Mouse (Mus musculus) heart, postnatal 0 days (tissue): Measurements from ENCODE around the gene B4galt1. TPM values are rescaled to one million over a fixed set of nuclear protein-coding genes. Genes with fewer than 3 reads are reported as not detected.

Source experiments
- ATAC-seq: fragments of 200-750 bp; cut with Nextera tagmentation; 2 replicates; pipeline ENCODE4 v1.8.0; 2017; ENCODE audit warnings: low read depth, moderate number of reproducible peaks, moderate library complexity; ENCODE audit not compliant: insufficient read depth
- DNase-seq: peaks from one replicate; pipeline ENCODE4 v3.0.0-alpha.2; 2016; ENCODE audit warnings: low spot score
- H3K27ac ChIP-seq: fragments of 300-500 bp; sonication (generic); 2 replicates; pipeline ENCODE4 v1.5.1; 2014; ENCODE audit warnings: low read depth, mild to moderate bottlenecking
- H3K27me3 ChIP-seq: fragments of 300-500 bp; sonication (generic); 2 replicates; pipeline ENCODE4 v1.6.1; 2014; ENCODE audit warnings: low read length, mixed read lengths; ENCODE audit not compliant: control insufficient read depth, insufficient read depth
- H3K36me3 ChIP-seq: fragments of 300-500 bp; sonication (generic); replicated peaks from 2 replicates; pipeline ENCODE4 v1.6.1; 2014; ENCODE audit warnings: low read length, mixed read lengths; ENCODE audit not compliant: control insufficient read depth, insufficient read depth
- H3K4me1 ChIP-seq: fragments of 300-500 bp; sonication (generic); 2 replicates; pipeline ENCODE4 v1.6.1; 2014; ENCODE audit warnings: antibody characterized with exemption; ENCODE audit not compliant: control insufficient read depth, insufficient read depth
- H3K4me2 ChIP-seq: fragments of 300-500 bp; sonication (generic); 2 replicates; pipeline ENCODE4 v1.6.1; 2014; ENCODE audit warnings: low read depth, mild to moderate bottlenecking, low read length, moderate library complexity
- H3K4me3 ChIP-seq: fragments of 300-500 bp; sonication (generic); 2 replicates; pipeline ENCODE4 v1.5.1; 2014; ENCODE audit warnings: low read depth, low read length
- H3K9ac ChIP-seq: fragments of 300-500 bp; sonication (generic); replicated peaks from 2 replicates; pipeline ENCODE4 v1.6.1; 2014; ENCODE audit warnings: low read depth, low read length, mixed read lengths
- H3K9me3 ChIP-seq: fragments of 300-500 bp; sonication (generic); replicated peaks from 2 replicates; pipeline ENCODE4 v1.6.1; 2016; ENCODE audit warnings: low read length; ENCODE audit not compliant: control insufficient read depth
- CTCF ChIP-seq: IDR thresholded peaks from 2 replicates; pipeline ENCODE4 v1.5.1; 2016; ENCODE audit warnings: antibody characterized with exemption, control low read depth, low read depth
- EP300 ChIP-seq: IDR thresholded peaks from 2 replicates; pipeline ENCODE4 v1.6.1; 2016; ENCODE audit warnings: antibody characterized with exemption, low read depth
- WGBS: fragments of 180-500 bp; shearing (Covaris S2); extraction: QIAGEN DNeasy Blood & Tissue Kit; methylation state at CpG from one replicate; pipeline ENCODE4 v1.1.7; 2014; 5-methylcytosine and 5-hydroxymethylcytosine counted together
- polyA plus RNA-seq: library from polyadenylated mRNA; unstranded; fragments of >200 nt; fragmentation: Nextera tagmentation; extraction: Ambion mirVana; gene quantifications from 2 replicates; pipeline ENCODE4 v1.2.1, GENCODE M21; 2015
- total RNA-seq: library from RNA; depleted of rRNA; stranded (reverse); fragments of >200 nt; gene quantifications from 2 replicates; pipeline ENCODE4 v1.2.3, GENCODE M21; 2014; ENCODE audit warnings: low replicate concordance

B4galt1 gene
- total and polyA plus RNA-seq, 2 experiments from 2014 or later, result 49.6 to 125 TPM

GRCm38 (mm10) chr4:40885883-40886282, 32.1 kb upstream of the B4galt1 start:
- H3K36me3 ChIP-seq, result no peaks in the 10 kb centered on the region
- DNase-seq (no peak), ATAC-seq (no peak)
- no peak for TF ChIP-seq CTCF
- TF ChIP-seq EP300, result no peak
- H3K4me2 ChIP-seq, result no peak overlapping the region
- no peaks in the 10 kb centered on the region for H3K27me3 ChIP-seq
- 0 out of 2 replicates have a peak overlapping the region, but pooled peaks have one; percentile 20 for H3K9ac ChIP-seq
- no peaks in the 10 kb centered on the region for H3K4me1 ChIP-seq
- WGBS, result 30% methylated on average over 4 of the region's 4 CpGs
- H3K9me3 ChIP-seq, result no peaks in the 10 kb centered on the region
- no peak overlapping the region for H3K27ac ChIP-seq
- H3K4me3 ChIP-seq, result no peak overlapping the region

- no peak for TF ChIP-seq EP300
- no peak for TF ChIP-seq CTCF
- no peaks in the 10 kb centered on the region for H3K9me3 ChIP-seq
- DNase-seq (no peak), ATAC-seq (no peak)
- H3K4me2 ChIP-seq, result no peak overlapping the region
- H3K9ac ChIP-seq, result no peak overlapping the region
- H3K27me3 ChIP-seq, result no peaks in the 10 kb centered on the region
- H3K27ac ChIP-seq, result no peak overlapping the region
- H3K4me3 ChIP-seq, result no peak overlapping the region
- WGBS, result 83% methylated on average over 2 of the region's 2 CpGs
- no peaks in the 10 kb centered on the region for H3K36me3 ChIP-seq
- H3K4me1 ChIP-seq, result no peaks in the 10 kb centered on the region
Observed at GRCm38 (mm10) chr4:40885166-40885525, 31.3 kb upstream of the B4galt1 start.

GRCm38 (mm10) chr4:40884282-40885165, 30.7 kb upstream of the B4galt1 start:
- ATAC-seq, result no peak
- H3K27me3 ChIP-seq, result no peaks in the 10 kb centered on the region
- no peak for TF ChIP-seq CTCF
- H3K36me3 ChIP-seq, result no peaks in the 10 kb centered on the region
- WGBS, result 83% methylated on average over 12 of the region's 12 CpGs
- no peak overlapping the region for H3K9ac ChIP-seq
- H3K4me3 ChIP-seq, result no peak overlapping the region
- no peaks in the 10 kb centered on the region for H3K9me3 ChIP-seq
- H3K4me2 ChIP-seq, result no peak overlapping the region
- no peak for DNase-seq
- no peak overlapping the region for H3K27ac ChIP-seq
- H3K4me1 ChIP-seq, result no peaks in the 10 kb centered on the region

GRCm38 (mm10) chr4:40883200-40883599, 29.4 kb upstream of the B4galt1 start:
- Histone ChIP-seq H3K27ac (no peak overlapping the region), H3K27me3 (no peaks in the 10 kb centered on the region), H3K4me1 (no peaks in the 10 kb centered on the region), H3K4me2 (no peak overlapping the region), H3K9ac (no peak overlapping the region), H3K4me3 (no peak overlapping the region), H3K9me3 (no peaks in the 10 kb centered on the region), H3K36me3 (no peaks in the 10 kb centered on the region)
- no peak for TF ChIP-seq CTCF
- TF ChIP-seq EP300, result no peak
- 84% methylated on average over 10 of the region's 10 CpGs for WGBS
- DNase-seq (no peak), ATAC-seq (no peak)

GRCm38 (mm10) chr4:40877528-40877927, 23.7 kb upstream of the B4galt1 start:
- Histone ChIP-seq H3K9me3 (no peaks in the 10 kb centered on the region), H3K4me3 (no peak overlapping the region), H3K4me1 (peaks cover 32% of the 10 kb centered on the region), H3K36me3 (no peaks in the 10 kb centered on the region), H3K4me2 (peak overlapping the region; percentile 48), H3K27me3 (no peaks in the 10 kb centered on the region), H3K27ac (peak overlapping the region; percentile 80), H3K9ac (no peak overlapping the region)
- DNase-seq (no peak), ATAC-seq (no peak)
- TF ChIP-seq EP300 (no peak), CTCF (no peak)
- WGBS, result 49% methylated on average over 5 of the region's 5 CpGs
